Mouse (Mus musculus) liver, adult (tissue): ENCODE measurements around the gene Rgs16.

Source experiments
- GATA4 ChIP-seq: IDR thresholded peaks from 2 replicates; pipeline ENCODE4 v1.6.1; 2014; ENCODE audit warnings: mild to moderate bottlenecking, low read length; ENCODE audit not compliant: insufficient replicate concordance

Rgs16 gene

DNA sequence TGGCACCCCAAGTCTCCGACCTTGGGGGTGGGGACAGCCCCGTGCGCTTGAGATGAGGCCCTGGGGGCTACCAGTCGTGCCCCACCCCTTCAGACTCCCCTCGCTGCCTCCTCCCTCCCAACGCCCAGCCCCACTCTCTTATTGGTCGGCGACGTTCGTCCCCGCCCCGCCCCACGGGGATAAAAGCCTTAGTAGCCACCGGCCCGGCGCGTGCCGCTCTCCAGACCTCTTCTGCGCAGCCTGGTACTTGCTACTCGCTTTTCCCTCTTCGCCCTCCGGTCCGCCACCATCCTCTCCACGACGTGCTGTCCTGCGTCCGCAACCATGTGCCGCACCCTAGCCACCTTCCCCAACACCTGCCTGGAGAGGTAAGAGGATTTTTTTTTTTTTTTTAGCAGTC lies at the start of gene Rgs16:
Gene Rgs16, plus strand, starts transcription at position 205 of the 400 bp plus-strand sequence.
- TF ChIP-seq GATA4: no peak

DNA sequence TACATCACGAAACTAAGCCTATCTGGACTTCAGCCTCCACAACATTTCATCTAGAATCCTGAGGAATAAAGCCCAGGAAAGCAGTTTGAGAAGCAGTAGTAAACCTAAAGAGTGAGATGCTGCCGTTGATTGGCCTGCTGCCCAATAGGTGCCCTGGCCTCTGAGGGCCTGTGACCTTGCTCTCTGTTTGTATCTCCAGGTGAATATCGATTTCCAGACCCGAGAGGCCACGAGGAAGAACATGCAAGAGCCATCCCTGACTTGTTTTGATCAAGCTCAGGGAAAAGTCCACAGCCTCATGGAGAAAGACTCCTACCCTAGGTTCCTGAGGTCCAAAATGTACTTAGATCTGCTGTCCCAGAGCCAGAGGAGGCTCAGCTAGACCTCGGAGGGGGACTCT lies 47.6 kb upstream of the Rgs16 start:
- TF ChIP-seq GATA4: peak; percentile 29; the same call in 1 of the 2 replicates

DNA sequence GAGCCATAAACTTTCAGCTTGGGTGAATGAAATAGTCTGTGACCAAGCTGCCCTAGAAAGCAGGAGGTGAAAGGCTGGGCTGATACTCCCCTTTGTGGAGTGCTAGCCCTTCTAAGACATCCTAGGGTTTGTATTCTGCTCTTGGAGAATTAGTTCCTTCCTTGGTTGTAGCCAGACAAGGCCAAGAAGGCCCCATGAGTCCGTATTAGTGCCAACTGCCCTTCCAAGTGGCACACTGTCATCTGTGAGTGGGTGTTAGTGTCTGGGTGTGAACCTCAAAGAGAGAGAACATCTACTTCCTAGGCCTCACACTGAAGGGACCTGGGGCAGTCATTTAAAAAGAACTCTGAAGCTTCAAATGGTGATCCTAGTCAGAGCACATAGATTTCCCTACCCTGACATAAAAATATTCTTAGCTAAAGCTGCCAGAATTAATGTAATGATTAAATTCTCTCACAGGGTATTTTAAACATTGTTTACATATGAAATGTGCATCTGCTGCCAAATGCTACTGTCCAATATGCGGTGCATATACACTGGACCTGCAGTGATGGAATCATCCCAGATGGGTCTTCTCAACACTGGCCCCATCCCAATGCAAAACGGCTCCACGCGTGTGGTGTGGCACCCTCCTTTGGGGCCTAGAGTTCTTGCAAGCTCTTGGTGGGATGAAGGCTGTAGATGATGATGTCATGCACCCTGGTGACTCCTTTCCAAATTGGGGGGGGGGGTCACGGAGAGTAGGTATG lies 45.6 kb upstream of the Rgs16 start:
- TF ChIP-seq GATA4: no peak

DNA sequence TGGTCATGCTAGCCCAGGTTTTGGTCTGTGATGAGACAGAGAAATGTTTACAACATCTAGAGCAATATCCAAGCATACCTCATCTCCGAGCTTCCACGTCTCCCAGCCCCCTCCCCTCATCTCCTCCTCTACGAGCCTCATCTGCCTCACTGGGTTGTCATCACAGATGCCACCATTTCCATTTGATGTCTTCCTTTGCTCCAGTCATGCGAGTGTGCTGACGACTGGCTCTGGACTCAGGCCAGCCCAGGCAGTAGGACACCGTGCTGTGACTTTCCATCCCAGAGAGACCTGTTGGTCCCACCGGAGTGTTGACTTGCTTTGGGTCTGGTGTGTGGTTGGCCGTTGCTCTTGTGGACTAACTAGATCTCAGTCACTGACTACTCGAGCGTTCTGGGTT lies 44.8 kb upstream of the Rgs16 start:
- no peak for TF ChIP-seq GATA4

DNA sequence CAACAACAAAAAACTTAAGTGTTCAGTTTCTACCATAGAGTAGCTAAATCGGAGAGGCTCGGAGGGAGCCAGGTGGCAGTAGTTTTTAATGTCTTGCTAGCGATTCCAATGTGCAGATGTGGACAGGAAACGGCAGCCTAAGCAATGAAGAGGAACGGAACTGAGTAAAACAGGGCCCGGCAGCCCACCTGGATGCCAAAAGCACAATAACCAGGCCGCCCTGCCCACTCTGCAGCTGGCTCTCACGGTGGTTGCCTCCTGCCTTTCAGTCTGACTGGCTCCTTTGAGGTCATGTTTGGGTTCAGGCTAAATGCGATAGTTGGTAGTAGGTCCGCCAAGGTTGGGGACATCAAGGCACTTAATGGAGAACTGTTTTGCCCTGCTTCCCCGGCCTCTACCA lies 44.1 kb upstream of the Rgs16 start:
- TF ChIP-seq GATA4: no peak

DNA sequence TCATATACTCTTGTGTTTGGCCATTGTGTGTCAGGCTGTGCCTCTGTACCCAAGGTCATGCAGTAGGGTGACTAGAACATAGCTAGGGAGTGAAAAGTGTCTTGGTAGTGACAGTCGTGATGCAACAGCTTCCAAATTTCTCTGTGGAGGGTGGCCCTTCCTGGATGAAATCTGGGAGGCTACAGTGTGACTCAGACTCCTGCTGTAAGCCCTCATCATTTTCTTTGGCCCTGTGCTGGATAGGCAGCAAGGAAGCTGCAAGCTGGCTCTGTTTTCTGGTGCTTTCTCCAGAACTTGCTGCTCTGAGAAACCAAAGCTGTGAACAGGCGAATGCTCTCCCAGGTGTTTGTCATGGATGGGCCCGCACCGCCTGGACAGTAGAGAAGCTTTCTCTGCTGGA lies 43.6 kb upstream of the Rgs16 start:
- no peak for TF ChIP-seq GATA4

DNA sequence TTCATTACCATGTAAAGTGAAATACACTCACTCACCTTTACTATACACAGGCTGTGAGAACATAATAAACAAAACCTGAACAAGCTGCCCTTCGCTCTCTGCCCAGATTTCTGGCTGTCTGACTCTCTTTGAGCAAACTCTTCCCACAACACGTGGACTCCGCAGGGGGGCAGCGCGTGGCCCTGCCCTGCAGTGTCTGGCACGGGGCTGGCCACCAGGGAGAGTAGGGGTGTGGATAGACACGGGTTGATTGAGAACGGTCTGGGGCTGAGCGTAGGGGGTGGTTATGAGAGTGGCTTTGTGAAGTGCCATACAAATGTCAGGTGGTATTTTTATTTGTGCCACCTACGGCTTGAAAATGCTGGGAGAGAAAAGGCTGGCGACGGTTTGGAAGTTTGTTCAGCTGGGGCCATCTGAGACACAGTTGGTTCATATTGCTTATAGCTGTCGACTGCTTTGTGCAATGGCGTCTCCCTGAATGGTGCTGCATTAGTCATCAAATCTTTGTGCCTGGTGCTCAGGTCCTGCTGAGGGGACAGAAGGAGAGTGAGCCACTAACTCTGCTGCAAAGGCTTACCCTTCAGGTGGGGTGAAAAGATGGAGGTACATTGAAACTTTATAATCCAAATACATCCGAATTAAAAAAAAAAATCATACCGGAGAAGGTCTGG lies 42.4 kb upstream of the Rgs16 start:
- no peak for TF ChIP-seq GATA4

DNA sequence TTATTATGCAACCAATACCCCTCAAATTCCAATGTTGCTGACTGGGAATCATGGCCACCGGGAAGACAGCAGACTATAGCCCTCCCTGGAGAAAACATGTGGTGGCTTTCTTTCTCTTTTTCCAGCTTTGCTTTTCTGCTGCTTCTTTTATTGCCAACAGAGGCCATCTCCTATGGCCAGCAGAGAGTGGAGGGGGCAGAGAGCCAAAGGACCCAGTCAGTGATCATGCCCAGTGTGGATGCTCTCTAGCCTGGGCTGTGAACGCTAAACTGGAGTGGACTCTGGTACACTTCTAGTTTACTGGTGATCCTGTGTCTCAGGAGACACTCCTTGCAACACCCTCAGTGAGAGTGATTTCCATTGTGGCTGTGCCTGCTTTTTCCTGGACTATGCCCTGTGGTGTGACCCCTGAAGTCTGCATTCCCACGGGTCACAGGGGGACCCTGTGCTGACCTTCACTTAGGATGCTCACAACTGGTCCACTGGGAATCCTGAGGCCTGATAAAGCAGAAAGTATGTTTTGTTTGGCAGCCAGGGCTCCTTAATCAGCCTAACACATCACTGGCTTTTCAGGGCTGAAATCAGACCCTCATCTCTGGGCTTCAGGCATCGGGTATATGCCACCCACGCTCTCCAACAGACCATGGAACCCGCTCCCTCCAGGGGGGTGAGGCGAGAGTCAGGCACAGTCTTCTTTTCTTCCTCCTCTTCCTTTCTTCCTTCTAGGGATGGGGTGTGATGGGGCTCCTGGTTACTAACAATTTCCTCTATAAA lies 41.7 kb upstream of the Rgs16 start:
- TF ChIP-seq GATA4: no peak

DNA sequence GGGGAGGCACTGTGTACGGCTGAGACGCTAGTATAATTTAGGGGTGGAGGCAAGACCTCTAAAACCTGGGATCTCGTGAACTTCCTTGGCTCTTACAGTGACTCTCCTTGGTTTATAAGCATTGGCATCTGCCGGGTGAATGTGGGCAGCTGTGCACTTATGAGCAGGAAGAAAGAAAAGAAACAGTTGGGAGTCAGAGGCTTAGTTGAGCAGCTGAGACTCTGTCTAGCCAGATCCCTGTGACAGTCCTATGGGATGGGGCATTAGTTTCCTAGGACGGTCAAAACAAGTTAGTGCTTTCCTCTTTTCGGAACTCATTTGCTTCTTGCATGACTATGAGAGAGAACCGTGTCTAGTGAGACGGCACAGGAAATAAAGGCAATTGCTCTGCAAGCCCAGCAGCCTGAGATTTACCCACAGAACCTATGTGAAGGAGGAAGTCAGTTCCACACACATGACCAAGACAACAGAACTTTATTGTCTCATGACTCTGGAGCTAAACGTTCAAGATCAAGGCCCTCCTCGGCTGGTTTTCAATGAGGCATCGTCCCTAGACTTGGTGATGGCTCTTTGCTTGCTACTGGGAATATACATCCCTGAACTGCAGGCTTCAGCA lies 39.6 kb upstream of the Rgs16 start:
- no peak for TF ChIP-seq GATA4

DNA sequence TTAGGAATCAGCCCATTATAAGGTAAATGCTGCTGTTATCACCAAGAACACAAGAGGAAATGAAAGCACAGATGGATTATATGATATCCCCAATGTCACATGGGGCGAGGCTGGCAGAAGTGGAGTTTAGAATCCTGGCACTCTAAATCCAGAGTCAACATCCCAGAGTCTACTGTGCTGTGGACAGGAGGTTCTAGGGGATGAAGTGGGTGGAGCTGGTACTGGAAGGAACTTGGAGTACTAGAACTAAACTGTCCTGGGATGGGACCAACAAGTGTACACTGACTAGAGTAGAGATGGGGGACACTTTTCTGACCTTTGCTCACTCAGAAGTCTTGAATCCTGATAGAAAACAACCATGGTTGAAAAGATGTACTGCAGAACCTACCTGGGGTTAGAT lies 38.7 kb upstream of the Rgs16 start:
- peak; percentile 36; the same call in 1 of the 2 replicates for TF ChIP-seq GATA4

DNA sequence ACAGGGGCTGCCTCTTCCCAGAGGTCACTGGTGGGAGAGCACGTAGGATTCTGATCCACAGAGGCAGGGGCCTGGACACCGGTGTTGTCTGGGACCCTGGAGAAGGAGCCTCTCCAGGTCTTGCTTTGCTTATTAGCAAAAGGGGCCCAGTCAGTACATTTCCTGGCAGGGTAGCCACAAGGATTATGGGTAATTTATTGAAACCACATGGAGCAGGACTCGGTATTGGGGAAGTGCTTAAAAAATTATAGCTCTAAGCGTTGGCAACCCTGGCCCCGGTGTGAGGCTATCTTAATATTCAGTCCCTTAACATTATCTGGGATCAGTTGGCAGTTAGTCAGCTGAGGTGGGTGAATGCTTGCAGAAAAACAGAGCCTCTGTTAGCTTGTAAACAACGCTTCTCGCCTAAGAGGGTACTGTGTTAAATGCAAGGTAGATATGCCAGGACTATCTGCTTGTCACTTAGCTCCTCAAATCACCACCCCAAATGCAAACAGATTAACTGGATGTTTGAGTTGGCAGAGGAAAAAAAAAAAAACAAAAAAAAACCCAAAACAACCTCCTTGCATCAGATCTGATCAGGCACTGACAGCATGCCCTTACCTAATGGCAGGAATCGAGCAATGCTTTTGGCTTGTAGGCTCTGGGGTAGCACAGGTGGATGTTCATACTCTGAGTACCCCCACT lies 37.8 kb upstream of the Rgs16 start:
- peak; percentile 44 for TF ChIP-seq GATA4

DNA sequence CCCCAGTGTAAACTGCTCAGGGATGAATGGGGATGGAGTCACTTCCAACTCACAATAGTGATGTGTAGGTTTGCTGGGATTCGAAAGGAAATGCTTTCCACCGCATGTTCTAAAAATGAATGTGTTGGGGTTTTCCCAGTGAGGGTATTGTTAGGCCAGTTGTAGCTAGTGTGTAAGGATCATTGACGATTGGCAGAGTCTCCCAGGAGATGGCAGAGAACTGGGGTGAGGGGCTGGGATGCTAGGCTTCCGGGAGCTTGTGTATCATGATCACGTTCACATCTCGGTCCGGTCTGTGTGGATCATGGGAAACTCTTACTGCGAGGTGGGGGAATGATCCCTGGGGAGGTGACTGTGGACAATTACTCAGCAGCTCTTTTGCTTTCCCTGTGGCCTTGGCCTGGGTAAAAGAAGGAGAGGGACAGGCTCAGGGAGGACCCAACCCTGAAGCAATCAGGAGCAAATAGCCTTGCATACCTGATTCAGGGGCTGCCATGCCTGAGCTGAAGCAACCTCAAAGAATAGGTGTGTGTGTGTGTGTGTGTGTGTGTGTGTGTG lies 37.2 kb upstream of the Rgs16 start:
- TF ChIP-seq GATA4: no peak

DNA sequence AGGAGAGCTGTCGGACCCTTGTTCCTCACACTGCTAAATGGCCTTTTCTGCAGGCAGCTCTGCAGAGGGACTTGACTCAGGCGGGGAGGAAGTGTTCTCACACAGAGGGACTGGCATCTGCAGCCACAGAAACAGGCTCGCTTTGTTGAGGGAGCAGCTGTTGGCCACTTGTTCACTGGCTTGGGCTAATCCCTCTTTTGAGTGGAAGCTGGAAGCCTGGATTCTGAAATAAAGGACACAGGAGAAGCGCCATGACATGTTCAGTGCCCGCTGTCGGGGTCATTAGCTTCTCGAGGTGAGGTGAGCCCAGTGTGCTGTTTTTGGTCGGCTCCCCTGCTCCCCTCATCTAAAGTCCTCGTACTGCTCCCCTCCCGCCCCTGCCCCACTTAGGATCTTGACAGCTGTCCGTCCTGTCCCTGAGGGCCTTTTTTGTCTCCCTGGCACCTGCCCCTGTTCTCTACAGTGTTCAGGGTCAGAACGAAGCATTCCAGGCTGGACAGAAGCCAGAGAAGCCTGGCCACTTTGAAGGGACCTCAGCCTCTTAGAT lies 36.6 kb upstream of the Rgs16 start:
- TF ChIP-seq GATA4: no peak

DNA sequence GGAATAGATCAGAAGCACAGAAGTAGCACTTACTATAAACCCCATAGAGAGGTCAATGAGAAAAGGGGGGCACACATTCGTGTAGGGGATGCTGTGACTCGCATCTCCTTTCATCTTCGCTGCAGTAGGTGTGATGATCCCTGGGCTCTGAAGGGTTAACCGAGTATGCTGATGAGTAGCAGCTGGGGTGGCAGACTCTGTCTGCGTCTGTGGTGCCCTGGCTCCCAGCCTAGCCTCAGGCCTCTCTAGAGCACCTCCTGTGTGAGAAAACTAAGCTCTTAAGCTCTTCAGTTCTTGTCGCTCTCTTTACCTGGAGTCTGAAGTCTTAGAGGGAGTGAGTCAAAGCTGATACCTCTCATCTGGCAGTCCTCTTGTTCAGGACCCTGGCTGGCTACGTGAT lies 36.0 kb upstream of the Rgs16 start:
- TF ChIP-seq GATA4: no peak

DNA sequence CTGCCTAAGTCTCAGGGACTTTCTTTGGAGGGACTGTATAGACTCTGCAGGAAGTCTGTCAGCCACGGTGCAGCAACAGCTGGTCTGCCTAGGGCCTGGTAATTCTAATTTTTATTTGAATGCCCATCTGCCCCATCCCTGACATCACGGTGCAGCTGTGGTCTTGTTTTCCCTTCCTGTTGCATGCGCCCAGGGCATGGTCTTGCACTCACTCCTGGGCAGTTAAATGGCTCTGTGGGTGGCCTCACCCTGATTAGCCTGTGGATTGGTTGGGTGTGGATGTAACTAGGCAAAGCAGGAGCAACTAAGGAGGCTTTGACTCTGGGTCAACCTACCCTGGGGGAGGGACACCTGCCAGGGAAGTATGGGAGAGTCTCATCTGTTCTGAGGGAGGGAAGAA lies 35.2 kb upstream of the Rgs16 start:
- TF ChIP-seq GATA4: no peak

DNA sequence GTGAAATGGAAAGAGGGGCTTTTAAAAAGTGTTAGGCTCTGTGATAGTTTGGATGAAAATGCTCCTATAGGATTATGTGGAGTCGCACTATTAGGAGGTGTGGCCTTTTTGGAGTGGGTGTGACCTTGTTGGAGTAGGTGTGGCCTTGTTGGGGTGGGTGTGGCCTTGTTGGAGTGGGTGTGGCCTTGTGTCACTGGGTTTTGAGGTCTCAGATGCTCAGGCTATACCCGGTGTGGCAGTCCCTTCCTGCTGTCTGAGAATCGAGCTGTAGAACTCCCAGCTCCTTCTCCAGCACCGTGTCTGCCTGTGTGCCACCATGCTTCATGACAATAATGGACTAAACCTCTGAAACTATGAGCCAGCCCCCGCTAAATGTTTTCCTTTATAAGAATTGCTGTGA lies 31.5 kb upstream of the Rgs16 start:
- TF ChIP-seq GATA4: no peak
